Mouse (Mus musculus) lung, postnatal 4 days (tissue): Measurements from ENCODE around the gene Adck2.

ENCODE experiments used
- DNase-seq, 2 experiments: peaks; one replicate each; pipeline ENCODE4 v3.0.0; 2021

Gene Adck2

DNA sequence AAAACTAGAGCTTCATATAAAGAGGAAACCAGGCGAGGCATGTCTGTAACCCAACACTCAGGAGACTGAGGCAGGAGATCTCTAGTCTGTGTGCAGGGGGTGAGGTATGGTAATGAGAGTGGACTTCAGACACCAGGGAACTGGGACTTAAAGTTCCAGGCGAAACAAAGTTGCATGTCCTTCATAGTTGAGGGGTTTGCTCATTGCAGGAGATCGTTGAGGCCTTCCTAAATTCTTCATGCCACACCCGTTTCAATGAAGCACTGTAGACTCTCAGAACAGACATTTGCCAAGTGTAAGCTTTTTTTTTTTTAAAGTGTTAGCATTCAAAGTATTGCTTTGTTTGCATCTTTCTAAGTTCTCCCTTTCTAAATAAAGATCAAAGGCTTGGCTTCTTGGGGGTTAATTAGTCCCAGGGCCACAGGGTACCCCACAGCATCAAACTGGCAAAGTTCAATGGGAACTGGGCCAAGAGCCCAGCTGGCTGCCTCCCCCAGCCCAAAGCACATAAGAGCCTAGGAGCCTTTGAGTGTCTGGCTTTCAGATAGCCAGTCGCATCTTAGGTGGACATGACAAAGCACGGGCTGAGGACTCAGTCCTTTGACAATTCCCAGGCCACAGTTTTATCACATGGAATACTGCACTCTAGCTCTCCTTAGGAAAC, 14.3 kb upstream of the Adck2 start:
- peak; percentile 39 to 74 for DNase-seq

GRCm38 (mm10) chr6:39562166-39563015, 11.3 kb upstream of the Adck2 start:
- DNase-seq: peak in 1 of 2 experiments; percentile 84

DNA sequence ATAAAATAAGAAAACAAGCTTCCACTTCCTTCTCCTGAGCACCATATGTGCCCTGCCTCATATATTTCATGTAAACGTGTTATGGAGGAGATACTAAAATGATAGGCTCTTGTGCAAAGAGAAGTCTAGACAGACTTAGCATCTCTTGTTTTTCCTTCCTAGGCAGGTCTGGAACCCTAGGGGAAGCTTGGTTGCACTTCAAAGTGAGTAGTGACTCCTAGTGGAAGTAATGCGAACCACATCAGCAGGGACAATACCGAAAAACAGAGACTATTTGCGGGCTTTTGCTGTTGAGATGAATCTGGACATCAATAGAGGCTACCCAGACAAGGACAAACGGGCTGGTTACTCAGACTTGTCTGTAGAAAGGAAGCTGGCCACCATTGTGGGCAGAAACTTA, 6.1 kb upstream of the Adck2 start:
- peak in 1 of 2 experiments; percentile 40 for DNase-seq

GRCm38 (mm10) chr6:39570426-39570825, 3.2 kb upstream of the Adck2 start:
- DNase-seq: no peak

DNA sequence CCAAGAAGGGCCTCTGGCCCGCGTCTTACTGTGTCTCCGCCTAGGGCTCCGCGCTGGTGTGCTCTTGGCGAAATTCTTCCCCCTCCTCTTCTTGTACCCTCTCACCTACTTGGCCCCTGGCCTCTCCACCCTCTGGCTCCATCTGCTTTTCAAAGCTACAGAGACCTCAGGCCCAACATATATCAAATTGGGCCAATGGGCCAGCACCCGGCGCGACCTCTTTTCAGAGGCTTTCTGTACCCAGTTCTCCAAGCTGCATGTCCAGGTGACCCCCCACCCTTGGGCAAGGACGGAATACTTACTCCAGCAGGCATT, 839 bp downstream of the Adck2 start:
- DNase-seq: peak in 1 of 2 experiments; percentile 7

DNA sequence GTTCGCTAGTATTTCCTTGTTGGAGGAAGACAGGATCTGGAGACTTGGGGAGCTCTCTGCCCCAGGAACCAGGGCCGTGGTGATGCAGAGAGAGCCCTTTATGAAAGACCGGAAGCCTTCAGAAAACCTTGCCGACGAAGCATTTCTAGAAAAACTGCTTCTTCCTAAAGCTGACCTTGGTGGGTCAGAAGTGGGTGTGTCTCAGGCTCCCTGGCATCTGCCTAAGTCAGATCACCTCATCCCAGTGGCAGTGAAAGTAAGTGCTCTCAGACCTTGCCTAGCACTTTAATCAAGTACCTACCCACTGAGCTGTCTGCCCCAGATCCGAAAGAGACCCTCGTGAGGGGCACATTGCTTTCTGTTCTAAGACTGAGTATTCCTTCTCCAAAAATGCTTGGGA, 1.3 kb downstream of the Adck2 start:
- DNase-seq: no peak

DNA sequence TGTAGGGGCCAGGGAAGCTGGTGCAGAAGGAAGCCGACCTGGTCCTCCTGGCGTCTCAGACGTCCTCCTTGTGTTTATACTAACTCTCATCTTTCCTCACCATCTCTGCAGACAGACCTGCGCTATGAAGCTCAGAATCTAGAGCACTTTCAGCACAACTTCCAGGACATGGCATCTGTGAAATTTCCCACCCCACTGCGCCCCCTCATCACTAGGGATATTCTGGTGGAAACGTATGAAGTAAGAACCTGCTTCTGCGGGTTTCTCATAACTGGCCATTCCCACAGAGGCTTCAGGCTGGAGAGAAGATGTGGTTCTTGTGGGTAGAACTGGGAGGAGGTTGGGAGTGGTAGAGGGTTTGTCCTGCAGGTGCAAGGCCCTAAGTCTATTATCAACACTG, 5.9 kb downstream of the Adck2 start:
- no peak for DNase-seq

DNA sequence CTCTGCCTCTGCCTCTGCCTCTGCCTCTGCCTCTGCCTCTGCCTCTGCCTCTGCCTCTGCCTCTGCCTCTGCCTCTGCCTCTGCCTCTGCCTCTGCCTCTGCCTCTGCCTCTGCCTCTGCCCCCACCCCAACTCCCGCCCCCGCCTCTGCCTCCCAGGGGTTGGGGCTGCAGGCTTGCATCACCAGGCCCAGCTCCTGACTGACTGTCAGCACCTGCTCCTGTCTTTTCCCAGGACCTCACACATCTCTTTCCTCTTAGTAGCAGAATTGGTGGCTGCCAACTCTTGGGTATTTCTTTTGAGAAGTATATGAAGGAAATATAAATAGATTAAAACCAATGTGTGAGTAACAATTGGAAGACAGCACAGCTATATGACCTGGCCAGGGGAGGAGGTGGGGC, 6.9 kb downstream of the Adck2 start:
- DNase-seq: no peak

GRCm38 (mm10) chr6:39581087-39581784, 7.6 kb downstream of the Adck2 start:
- no peak for DNase-seq

- no peak for DNase-seq
These were observed 11.8 kb downstream of the Adck2 start, which contains the start of gene Gm42420 for GRCm38 (mm10) chr6:39585517-39585916. Gm42420 (plus strand) TSS chr6:39585753.

DNA sequence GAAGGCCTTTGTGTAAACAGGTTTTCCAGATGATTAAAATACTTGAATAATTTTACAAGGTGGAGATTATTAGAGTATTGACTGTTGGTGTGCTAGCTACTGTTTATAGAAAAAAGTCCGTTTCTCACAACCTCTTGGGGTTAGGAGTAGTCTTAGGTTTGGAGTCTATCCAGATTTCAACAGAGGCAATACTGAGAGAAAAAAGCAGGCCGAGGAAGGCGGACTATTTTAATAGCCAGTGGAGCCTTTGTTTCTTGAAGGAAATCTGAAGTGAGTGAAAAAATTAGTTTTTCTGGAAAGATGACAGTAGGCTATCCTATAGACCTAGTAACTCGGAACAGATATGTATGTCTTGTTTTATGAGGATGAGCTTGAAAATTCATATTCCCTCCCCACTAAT, 17.8 kb downstream of the Adck2 start:
- DNase-seq: no peak

- peak; percentile 94 to 95 for DNase-seq
These were observed 18.9 kb downstream of the Adck2 start, which contains the start of gene Ndufb2 for GRCm38 (mm10) chr6:39592401-39593214. Ndufb2 (plus strand) TSS chr6:39592574.

GRCm38 (mm10) chr6:39600851-39601250, 27.2 kb downstream of the Adck2 start:
- DNase-seq: peak in 1 of 2 experiments; percentile 27

GRCm38 (mm10) chr6:39601828-39602227, 28.2 kb downstream of the Adck2 start:
- DNase-seq: no peak

DNA sequence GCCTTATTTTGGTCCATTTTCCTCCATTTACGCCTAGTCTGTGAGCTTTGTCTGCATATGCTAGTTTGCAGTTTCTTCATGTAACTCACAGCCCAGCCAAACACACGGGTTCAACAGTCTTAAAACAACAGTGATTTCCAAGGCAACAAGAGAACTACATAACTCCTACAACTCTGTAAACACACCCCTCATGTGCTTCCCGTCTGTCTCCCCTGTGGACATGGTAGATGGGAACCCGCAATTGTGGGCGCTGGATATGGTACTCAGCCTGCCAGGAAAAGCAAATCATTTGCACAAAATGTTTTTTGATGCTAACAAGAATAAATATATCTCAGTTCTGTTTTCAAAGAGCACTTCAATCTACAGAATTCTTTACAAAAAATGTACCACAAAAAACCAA, 30.9 kb downstream of the Adck2 start:
- DNase-seq: no peak

DNA sequence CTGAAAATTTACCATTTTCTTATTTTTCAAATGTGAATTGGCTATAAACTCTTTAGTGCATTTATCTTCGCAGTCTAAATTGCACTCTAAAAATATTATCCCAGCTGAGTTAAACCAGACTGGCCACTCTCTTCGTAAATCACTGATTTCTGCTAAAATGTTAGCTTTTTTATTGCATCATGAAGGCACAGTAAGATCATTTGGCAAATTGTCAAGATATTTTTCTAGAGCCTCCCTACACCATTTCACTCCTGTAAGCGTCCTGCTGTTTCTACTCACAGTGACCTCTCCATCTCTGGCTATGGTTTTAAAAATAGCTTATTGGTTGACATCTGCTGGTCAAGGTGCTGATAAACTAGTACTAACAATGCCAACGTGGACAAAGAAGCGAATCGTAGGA, 32.4 kb downstream of the Adck2 start:
- no peak for DNase-seq

DNA sequence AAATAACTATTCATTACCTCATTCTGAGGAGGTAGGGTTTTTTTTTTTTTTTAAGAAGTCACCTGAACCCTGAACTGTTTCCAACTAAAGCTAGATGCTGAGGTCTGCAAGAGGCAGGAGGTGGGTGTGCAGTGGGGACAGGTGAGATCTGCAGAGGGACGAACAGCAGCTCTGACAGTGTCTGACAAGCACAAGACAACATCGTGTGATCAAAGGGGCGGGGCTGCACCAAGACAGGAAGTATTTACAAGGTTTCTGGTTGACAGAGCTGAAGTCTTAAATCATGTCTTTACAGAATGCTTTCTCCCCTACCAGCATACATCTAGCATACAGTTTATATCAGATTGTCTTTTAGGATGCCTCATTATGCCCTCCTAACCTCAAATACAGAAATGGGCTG, 33.2 kb downstream of the Adck2 start:
- DNase-seq: peak in 1 of 2 experiments; percentile 24

GRCm38 (mm10) chr6:39607365-39607764, 33.7 kb downstream of the Adck2 start:
- no peak for DNase-seq

DNA sequence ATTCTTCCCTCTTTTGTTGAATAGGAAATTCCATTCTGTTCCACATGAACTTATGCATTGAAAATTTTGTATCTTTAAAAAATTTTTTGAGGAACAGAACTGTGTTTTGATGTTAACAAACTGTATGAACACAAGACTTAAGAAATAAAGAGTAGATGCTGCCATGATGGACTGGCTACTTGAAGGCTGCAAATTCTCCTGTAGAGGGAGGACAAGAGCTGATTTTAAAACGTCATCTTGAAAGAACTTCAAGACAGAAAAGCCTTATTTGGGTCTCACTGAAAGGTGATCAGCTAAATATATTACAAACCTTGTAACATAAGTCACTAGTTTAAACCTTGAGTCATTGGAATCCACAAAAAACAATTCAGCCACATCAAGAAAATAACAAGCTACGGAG, 36.5 kb downstream of the Adck2 start:
- DNase-seq: no peak

- no peak for DNase-seq
These were observed 37.6 kb downstream of the Adck2 start for GRCm38 (mm10) chr6:39611296-39611695.
